Comparison of ENCODE assay signal across 13 mouse cellular contexts in genomic region chr17:3209581-3209980, GRCm38 (mm10).
"Had no signal": no experiment of that assay in that cellular context is flagged by ENCODE, and none has a peak within 500 bp of the region (broad histone marks: within the 10 kb centered on the region; RNA-seq: fewer than 3 reads in every experiment).

No protein-coding gene starts in this region.

- H3K27ac ChIP-seq: left cerebral cortex, adult 2 months; limb, embryonic 10.5 days; liver, embryonic 12.5 days; midbrain, embryonic 15.5 days; neural tube, embryonic 13.5 days had no signal

- ATAC-seq: liver, embryonic 12.5 days; midbrain, embryonic 15.5 days had no signal

- H3K4me1 ChIP-seq: midbrain, embryonic 15.5 days had no signal

- H3K4me2 ChIP-seq: liver, embryonic 12.5 days; midbrain, embryonic 11.5 days; midbrain, embryonic 15.5 days; neural tube, embryonic 13.5 days had no signal

- H3K4me3 ChIP-seq: left cerebral cortex, adult 2 months; limb, embryonic 10.5 days; liver, embryonic 12.5 days; midbrain, embryonic 15.5 days; neural tube, embryonic 13.5 days had no signal

- H3K9me3 ChIP-seq: limb, embryonic 10.5 days; liver, embryonic 12.5 days; midbrain, embryonic 15.5 days; neural tube, embryonic 13.5 days had no signal

- DNase-seq: kidney, adult 18-20 months; kidney, postnatal 10 days; kidney, postnatal 4 days; lung, postnatal 36 days; right cerebral cortex, adult 18-20 months; right cerebral cortex, postnatal 25 days; thymus, postnatal 4 days had no signal

- H3K9ac ChIP-seq: liver, embryonic 12.5 days; midbrain, embryonic 15.5 days; neural tube, embryonic 13.5 days had no signal

- H3K36me3 ChIP-seq: midbrain, embryonic 15.5 days had no signal

- H3K27me3 ChIP-seq: liver, embryonic 12.5 days; midbrain, embryonic 15.5 days; neural tube, embryonic 13.5 days had no signal
